Mouse (Mus musculus) cortical plate, adult 2 months (tissue): ENCODE data around the gene Olfr329-ps. TPM values are rescaled to one million over a fixed set of nuclear protein-coding genes. Genes with fewer than 3 reads are reported as not detected.
"Not testable (repeated sequence)": the region's sequence is repeated elsewhere in the genome, so short reads cannot be mapped to it uniquely, and the experiment has no call there.

Experiments
- H3K27ac ChIP-seq: fragments of 200-500 bp; 2 replicates; pipeline ENCODE4 v1.5.1; 2012; ENCODE audit warnings: low read length, control low read depth, inconsistent platforms; ENCODE audit not compliant: insufficient read depth
- H3K4me1 ChIP-seq: fragments of 200-500 bp; 2 replicates; pipeline ENCODE4 v1.6.1; 2011; ENCODE audit warnings: low read length; ENCODE audit not compliant: control insufficient read depth, insufficient read depth
- H3K4me3 ChIP-seq: fragments of 200-500 bp; 2 replicates; pipeline ENCODE4 v1.5.1; 2011; ENCODE audit warnings: mild to moderate bottlenecking, low read length, control low read depth; ENCODE audit not compliant: insufficient read depth
- CTCF ChIP-seq: fragments of 200-500 bp; IDR thresholded peaks from 2 replicates; pipeline ENCODE4 v1.5.1; 2011; ENCODE audit warnings: mild to moderate bottlenecking, control low read depth, low read length; ENCODE audit not compliant: insufficient read depth; ENCODE audit errors: extremely low read depth
- POLR2A ChIP-seq: fragments of 200-500 bp; IDR thresholded peaks from 2 replicates; pipeline ENCODE4 v1.6.1; 2011; ENCODE audit warnings: mild to moderate bottlenecking, low read length, control low read depth; ENCODE audit not compliant: insufficient read depth; ENCODE audit errors: extremely low read depth
- polyA plus RNA-seq: library from polyadenylated mRNA; depleted of rRNA; stranded (reverse); fragments of >200 nt; gene quantifications from 2 replicates; pipeline ENCODE4 v1.2.3, GENCODE M21; 2012; rRNA removed

The Olfr329-ps gene
- polyA plus RNA-seq, result 0.08 TPM in 1 of 2 replicates, not detected in the other

GRCm38 (mm10) chr11:58546322-58546721, at the start of gene Olfr329-ps:
Gene Olfr329-ps (minus strand): TSS chr11:58546422.
- Histone ChIP-seq H3K27ac (no peak within 1 kb of the TSS), H3K4me1 (no peaks in the 10 kb centered on the region), H3K4me3 (no peak within 1 kb of the TSS)
- TF ChIP-seq CTCF (no peak), POLR2A (no peak)

- no peak for TF ChIP-seq CTCF
- no peak for TF ChIP-seq POLR2A
- no peak within 1 kb of the TSS for H3K27ac ChIP-seq
Observed at GRCm38 (mm10) chr11:58594814-58595213, 48.6 kb upstream of the Olfr329-ps start, which contains the start of gene Olfr324. Gene Olfr324 (plus strand): TSS chr11:58595114.

GRCm38 (mm10) chr11:58588620-58589250, 42.5 kb upstream of the Olfr329-ps start:
- H3K4me3 ChIP-seq, result no peak overlapping the region
- no peak overlapping the region for H3K27ac ChIP-seq
- TF ChIP-seq POLR2A, result no peak
- TF ChIP-seq CTCF, result no peak
- no peaks in the 10 kb centered on the region for H3K4me1 ChIP-seq

More at GRCm38 (mm10) chr11:58594814-58595213, 48.6 kb upstream of the Olfr329-ps start, which contains the start of gene Olfr324:
- no peak within 1 kb of the TSS for H3K4me3 ChIP-seq
- no peaks in the 10 kb centered on the region for H3K4me1 ChIP-seq

GRCm38 (mm10) chr11:58587898-58588348, 41.7 kb upstream of the Olfr329-ps start:
- TF ChIP-seq CTCF, result peak; percentile 58
- TF ChIP-seq POLR2A, result no peak
- no peak overlapping the region for H3K4me3 ChIP-seq
- no peaks in the 10 kb centered on the region for H3K4me1 ChIP-seq
- H3K27ac ChIP-seq, result no peak overlapping the region

- H3K4me3 ChIP-seq, result no peak overlapping the region
- no peak overlapping the region for H3K27ac ChIP-seq
- H3K4me1 ChIP-seq, result no peaks in the 10 kb centered on the region
- TF ChIP-seq POLR2A, result no peak
- no peak for TF ChIP-seq CTCF
Observed at GRCm38 (mm10) chr11:58578636-58579035, 32.4 kb upstream of the Olfr329-ps start.

- H3K27ac ChIP-seq, result no peak within 1 kb of the TSS
- H3K4me3 ChIP-seq, result no peak within 1 kb of the TSS
- TF ChIP-seq CTCF, result no peak
- TF ChIP-seq POLR2A, result no peak
- no peaks in the 10 kb centered on the region for H3K4me1 ChIP-seq
Observed at GRCm38 (mm10) chr11:58577430-58577829, 31.2 kb upstream of the Olfr329-ps start, which contains the start of gene Olfr325. Gene Olfr325 (plus strand): TSS chr11:58577730.

GRCm38 (mm10) chr11:58570405-58570804, 24.2 kb upstream of the Olfr329-ps start, which contains the start of gene Olfr224:
Gene Olfr224 (minus strand): TSS chr11:58570553.
- H3K4me3 ChIP-seq, result no peak within 1 kb of the TSS
- no peaks in the 10 kb centered on the region for H3K4me1 ChIP-seq
- TF ChIP-seq POLR2A (no peak), CTCF (no peak)
- H3K27ac ChIP-seq, result no peak within 1 kb of the TSS

- Histone ChIP-seq H3K4me1 (no peaks in the 10 kb centered on the region), H3K4me3 (no peak within 1 kb of the TSS), H3K27ac (no peak within 1 kb of the TSS)
- TF ChIP-seq POLR2A, result no peak
- TF ChIP-seq CTCF, result no peak
Observed at GRCm38 (mm10) chr11:58555536-58555935, 9.3 kb upstream of the Olfr329-ps start, which contains the start of gene Olfr328. Gene Olfr328 (minus strand): TSS chr11:58555636.

- H3K27ac ChIP-seq, H3K4me3 ChIP-seq, H3K4me1 ChIP-seq: not testable (repeated sequence)
Observed at GRCm38 (mm10) chr11:58534736-58535135, 11.5 kb downstream of the Olfr329-ps start, which contains the start of gene Olfr330. Gene Olfr330 (minus strand): TSS chr11:58534836.

- not testable (repeated sequence) for H3K4me1 ChIP-seq, H3K27ac ChIP-seq, H3K4me3 ChIP-seq
Observed at GRCm38 (mm10) chr11:58519756-58520155, 26.5 kb downstream of the Olfr329-ps start.

GRCm38 (mm10) chr11:58518916-58519315, 27.3 kb downstream of the Olfr329-ps start:
- not testable (repeated sequence) for H3K4me1 ChIP-seq, H3K4me3 ChIP-seq, H3K27ac ChIP-seq

- not testable (repeated sequence) for H3K4me1 ChIP-seq, H3K4me3 ChIP-seq, H3K27ac ChIP-seq
Observed at GRCm38 (mm10) chr11:58509058-58509457, 37.2 kb downstream of the Olfr329-ps start.

- not testable (repeated sequence) for H3K4me3 ChIP-seq, H3K27ac ChIP-seq, H3K4me1 ChIP-seq
Observed at GRCm38 (mm10) chr11:58502472-58502871, 43.8 kb downstream of the Olfr329-ps start, which contains the start of gene Olfr331. Gene Olfr331 (minus strand): TSS chr11:58502572.
